Mouse (Mus musculus) lung, embryonic 14.5 days (tissue): Measurements from ENCODE around the gene Smad9. TPM values are rescaled to one million over a fixed set of nuclear protein-coding genes. Genes with fewer than 3 reads are reported as not detected.
A peak's percentile ranks its signal among the peaks of the same experiment; 100 is the strongest.

Source experiments
- ATAC-seq: fragments of 200-750 bp; cut with Nextera tagmentation; 2 replicates; pipeline ENCODE4 v1.8.0; 2017; ENCODE audit warnings: mild to moderate bottlenecking, moderate TSS enrichment, moderate library complexity; ENCODE audit not compliant: insufficient read depth
- DNase-seq: peaks from one replicate; pipeline ENCODE4 v3.0.0-alpha.2; 2015
- H3K27ac ChIP-seq: fragments of 300-500 bp; sonication (generic); 2 replicates; pipeline ENCODE4 v1.5.1; 2014; ENCODE audit warnings: low read depth, mild to moderate bottlenecking, moderate library complexity
- H3K27me3 ChIP-seq: fragments of 300-500 bp; sonication (generic); 2 replicates; pipeline ENCODE4 v1.6.1; 2014; ENCODE audit warnings: low read length, control low read depth; ENCODE audit not compliant: insufficient read depth
- H3K36me3 ChIP-seq: fragments of 300-500 bp; sonication (generic); 2 replicates; pipeline ENCODE4 v1.6.1; 2014; ENCODE audit warnings: control low read depth; ENCODE audit not compliant: insufficient read depth
- H3K4me1 ChIP-seq: fragments of 300-500 bp; sonication (generic); 2 replicates; pipeline ENCODE4 v1.6.1; 2014; ENCODE audit warnings: antibody characterized with exemption, control low read depth; ENCODE audit not compliant: insufficient read depth
- H3K4me2 ChIP-seq: fragments of 300-500 bp; sonication (generic); 2 replicates; pipeline ENCODE4 v1.6.1; 2014; ENCODE audit warnings: mild to moderate bottlenecking
- H3K4me3 ChIP-seq: fragments of 300-500 bp; sonication (generic); 2 replicates; pipeline ENCODE4 v1.5.1; 2014; ENCODE audit warnings: low read depth, low read length
- H3K9ac ChIP-seq: fragments of 300-500 bp; sonication (generic); 2 replicates; pipeline ENCODE4 v1.6.1; 2014
- H3K9me3 ChIP-seq: fragments of 300-500 bp; sonication (generic); 2 replicates; pipeline ENCODE4 v1.6.1; 2016; ENCODE audit warnings: low read depth, low read length, control low read depth
- CTCF ChIP-seq: IDR thresholded peaks from 2 replicates; pipeline ENCODE4 v1.5.1; 2016; ENCODE audit warnings: antibody characterized with exemption, low read depth
- WGBS: fragments of 180-500 bp; shearing (Covaris S2); extraction: QIAGEN DNeasy Blood & Tissue Kit; methylation state at CpG from one replicate; pipeline ENCODE4 v1.1.7; 2014; 5-methylcytosine and 5-hydroxymethylcytosine counted together
- polyA plus RNA-seq: library from polyadenylated mRNA; unstranded; fragments of >200 nt; fragmentation: Nextera tagmentation; extraction: Ambion mirVana; gene quantifications from 2 replicates; pipeline ENCODE4 v1.2.1, GENCODE M21; 2014

Smad9 gene
- polyA plus RNA-seq, 1 experiment from 2014 or later = 2.4 TPM

- H3K4me1 ChIP-seq = no peaks in the 10 kb centered on the region
- H3K27ac ChIP-seq = peak within 1 kb of the TSS; percentile 99
- DNase-seq (peak; percentile 88), ATAC-seq (peak; percentile 92)
- under 1% methylated on average over 65 of the region's 65 CpGs for WGBS
- peak within 1 kb of the TSS; percentile 89 for H3K4me3 ChIP-seq
- H3K4me2 ChIP-seq = peak within 1 kb of the TSS; percentile 68
- H3K36me3 ChIP-seq = peaks cover 40% of the 10 kb centered on the region
- H3K9ac ChIP-seq = peak within 1 kb of the TSS; percentile 94
- TF ChIP-seq CTCF = peak; percentile 76
- no peaks in the 10 kb centered on the region for H3K27me3 ChIP-seq
- no peaks in the 10 kb centered on the region for H3K9me3 ChIP-seq
These were observed 19.9 kb upstream of the Smad9 start, which contains the start of the genes Exosc8 and Alg5 for GRCm38 (mm10) chr3:54735247-54736046. Gene Exosc8 (minus strand): TSS chr3:54735393. Gene Alg5 (plus strand): TSS chr3:54735539.

GRCm38 (mm10) chr3:54736101-54736927 is 19.1 kb upstream of the Smad9 start:
- no peak for TF ChIP-seq CTCF
- Histone ChIP-seq H3K4me3 (peak overlapping the region; percentile 89), H3K4me1 (no peaks in the 10 kb centered on the region), H3K9ac (peak overlapping the region; percentile 94), H3K27me3 (no peaks in the 10 kb centered on the region), H3K4me2 (peak overlapping the region; percentile 68), H3K9me3 (no peaks in the 10 kb centered on the region), H3K36me3 (peaks cover 39% of the 10 kb centered on the region), H3K27ac (peak overlapping the region; percentile 99)
- DNase-seq = peak; percentile 51
- WGBS = 51% methylated on average over 18 of the region's 18 CpGs
- ATAC-seq = no peak

- H3K27ac ChIP-seq = no peak overlapping the region
- no peak for TF ChIP-seq CTCF
- H3K4me2 ChIP-seq = no peak overlapping the region
- no peak overlapping the region for H3K9ac ChIP-seq
- H3K4me1 ChIP-seq = no peaks in the 10 kb centered on the region
- no peaks in the 10 kb centered on the region for H3K27me3 ChIP-seq
- H3K36me3 ChIP-seq = peaks cover 39% of the 10 kb centered on the region
- DNase-seq (no peak), ATAC-seq (no peak)
- no peak overlapping the region for H3K4me3 ChIP-seq
- 86% methylated on average over 8 of the region's 8 CpGs for WGBS
- H3K9me3 ChIP-seq = no peaks in the 10 kb centered on the region
These were observed 18.1 kb upstream of the Smad9 start for GRCm38 (mm10) chr3:54737317-54737716.

- no peak overlapping the region for H3K27ac ChIP-seq
- H3K36me3 ChIP-seq = peaks cover 75% of the 10 kb centered on the region
- TF ChIP-seq CTCF = no peak
- H3K4me1 ChIP-seq = no peaks in the 10 kb centered on the region
- H3K27me3 ChIP-seq = no peaks in the 10 kb centered on the region
- no peak for DNase-seq
- no peaks in the 10 kb centered on the region for H3K9me3 ChIP-seq
- WGBS = 94% methylated on average over 11 of the region's 11 CpGs
- no peak for ATAC-seq
- H3K9ac ChIP-seq = no peak overlapping the region
- no peak overlapping the region for H3K4me3 ChIP-seq
- no peak overlapping the region for H3K4me2 ChIP-seq
These were observed 13.4 kb upstream of the Smad9 start for GRCm38 (mm10) chr3:54741965-54742364.

GRCm38 (mm10) chr3:54745799-54746198 is 9.6 kb upstream of the Smad9 start:
- 0 out of 2 replicates have a peak, but pooled peaks have one; percentile 11 for ATAC-seq

GRCm38 (mm10) chr3:54753411-54753810 is 2.0 kb upstream of the Smad9 start:
- ATAC-seq (no peak), DNase-seq (no peak)
- 55% methylated on average over 4 of the region's 4 CpGs for WGBS
- H3K27ac ChIP-seq = no peak overlapping the region
- peaks cover 16% of the 10 kb centered on the region; the same call in 1 of the 2 replicates for H3K4me1 ChIP-seq
- H3K4me3 ChIP-seq = no peak overlapping the region
- H3K27me3 ChIP-seq = 0 out of 2 replicates have a peak, but pooled peaks cover 4% of the 10 kb centered on the region
- no peaks in the 10 kb centered on the region for H3K9me3 ChIP-seq
- no peak overlapping the region for H3K9ac ChIP-seq
- peaks cover 31% of the 10 kb centered on the region for H3K36me3 ChIP-seq
- H3K4me2 ChIP-seq = no peak overlapping the region
- no peak for TF ChIP-seq CTCF

More at GRCm38 (mm10) chr3:54745799-54746198, 9.6 kb upstream of the Smad9 start:
- Histone ChIP-seq H3K27ac (no peak overlapping the region), H3K4me2 (no peak overlapping the region), H3K4me3 (no peak overlapping the region), H3K9ac (no peak overlapping the region), H3K27me3 (no peaks in the 10 kb centered on the region), H3K36me3 (peaks cover 97% of the 10 kb centered on the region), H3K9me3 (no peaks in the 10 kb centered on the region), H3K4me1 (no peaks in the 10 kb centered on the region)
- TF ChIP-seq CTCF = peak; percentile 64
- peak; percentile 53 for DNase-seq
- WGBS = 46% methylated on average over 5 of the region's 5 CpGs
